In genomic region chr1:122439358-122439757, GRCm38 (mm10) we compare ENCODE assay signal across 10 mouse cellular contexts.
DNase-seq lines count a peak whose midpoint lies in the region; ATAC-seq and TF ChIP-seq lines count a peak whose summit lies in the region.
"Had no signal": no experiment of that assay in that cellular context is flagged by ENCODE, and none has a peak within 500 bp of the region (broad histone marks: within the 10 kb centered on the region; RNA-seq: fewer than 3 reads in every experiment).

No protein-coding gene starts in this region.

- TF ChIP-seq CTCF in liver, adult 2 months (IDR thresholded peaks at IDR 0.05; ENCODE audit: low read depth, low read length): no peak

- H3K4me3 ChIP-seq in liver, adult 2 months (ENCODE audit: insufficient read depth, low read depth, low read length): no peak overlapping the region
- H3K4me3 ChIP-seq in liver, embryonic 11.5 days (ENCODE audit: low read depth, low read length): no peak overlapping the region
- no peak overlapping the region for H3K4me3 ChIP-seq in limb, embryonic 10.5 days
- H3K4me3 ChIP-seq: lung, embryonic 15.5 days had no signal

- no peaks in the 10 kb centered on the region for H3K9me3 ChIP-seq in liver, embryonic 11.5 days (ENCODE audit: control insufficient read depth, low read length)
- H3K9me3 ChIP-seq in limb, embryonic 10.5 days (replicated peaks): no peaks in the 10 kb centered on the region
- H3K9me3 ChIP-seq: lung, embryonic 15.5 days had no signal

- no peak overlapping the region for H3K4me2 ChIP-seq in liver, embryonic 11.5 days
- H3K4me2 ChIP-seq: lung, embryonic 15.5 days had no signal

- 57% methylated on average over 3 of the region's 3 CpGs for WGBS in liver, adult 2 months
- 50% methylated on average over 3 of the region's 3 CpGs for WGBS in liver, embryonic 11.5 days
- WGBS in limb, embryonic 10.5 days: 66% methylated on average over 3 of the region's 3 CpGs

- H3K9ac ChIP-seq in liver, adult 2 months (ENCODE audit: low read depth, low read length): no peak overlapping the region
- no peak overlapping the region for H3K9ac ChIP-seq in liver, embryonic 11.5 days (ENCODE audit: low read depth, low read length)
- H3K9ac ChIP-seq: lung, embryonic 15.5 days had no signal

- no peaks in the 10 kb centered on the region for H3K79me2 ChIP-seq in liver, adult 2 months (ENCODE audit: control insufficient read depth, insufficient read depth, low read length)

- H3K27me3 ChIP-seq in liver, adult 2 months (ENCODE audit: control insufficient read depth, insufficient read depth, low read length): no peaks in the 10 kb centered on the region
- H3K27me3 ChIP-seq in liver, embryonic 11.5 days (replicated peaks; ENCODE audit: control insufficient read depth, insufficient read depth, low read length): no peaks in the 10 kb centered on the region
- no peaks in the 10 kb centered on the region for H3K27me3 ChIP-seq in limb, embryonic 10.5 days (ENCODE audit: low read depth, poor library complexity, severe bottlenecking)
- H3K27me3 ChIP-seq: lung, embryonic 15.5 days had no signal

- TF ChIP-seq POLR2A in liver, adult 2 months (IDR thresholded peaks at IDR 0.05; ENCODE audit: extremely low read depth, insufficient read depth, low read length): no peak

- no peak overlapping the region for H3K27ac ChIP-seq in liver, adult 2 months (replicated peaks; ENCODE audit: insufficient read depth, low read depth, low read length)
- H3K27ac ChIP-seq in liver, embryonic 11.5 days (ENCODE audit: low read depth, low read length): no peak overlapping the region
- no peak overlapping the region for H3K27ac ChIP-seq in limb, embryonic 10.5 days
- H3K27ac ChIP-seq: lung, embryonic 15.5 days had no signal

- H3K36me3 ChIP-seq in liver, adult 2 months (ENCODE audit: control insufficient read depth, insufficient read depth, low read length): no peaks in the 10 kb centered on the region
- H3K36me3 ChIP-seq in liver, embryonic 11.5 days (ENCODE audit: control insufficient read depth, insufficient read depth, low read length): no peaks in the 10 kb centered on the region
- H3K36me3 ChIP-seq in limb, embryonic 10.5 days: no peaks in the 10 kb centered on the region
- H3K36me3 ChIP-seq: lung, embryonic 15.5 days had no signal

- ATAC-seq in liver, embryonic 11.5 days (replicated peaks; ENCODE audit: low FRiP score): no peak
- no peak for ATAC-seq in megakaryocyte-erythroid progenitor cell, adult 5-6 weeks (replicated peaks; ENCODE audit: low FRiP score, low TSS enrichment, poor library complexity, severe bottlenecking)

- DNase-seq in cerebellum, postnatal 14 days: peak; percentile 37 to 55
- DNase-seq in cerebellum, postnatal 36 days: no peak
- DNase-seq in liver, adult 2 months (ENCODE audit: extremely low read depth, low read depth, low spot score): peak; percentile 17
- no peak for DNase-seq in liver, embryonic 11.5 days (ENCODE audit: low spot score)
- peak; percentile 31 for DNase-seq in WW6 (ENCODE audit: low read depth, low spot score)
- DNase-seq in limb, embryonic 10.5 days (ENCODE audit: low spot score): peak; percentile 31
- no peak for DNase-seq in yolk sac, embryonic 10.5 days (ENCODE audit: low spot score)
- DNase-seq: cerebellum, adult 8-10 months had no signal

- H3K4me1 ChIP-seq in liver, adult 2 months (ENCODE audit: control insufficient read depth, insufficient read depth, low read length): no peaks in the 10 kb centered on the region
- no peaks in the 10 kb centered on the region for H3K4me1 ChIP-seq in liver, embryonic 11.5 days (replicated peaks; ENCODE audit: control insufficient read depth, insufficient read depth, low read length)
- no peaks in the 10 kb centered on the region for H3K4me1 ChIP-seq in limb, embryonic 10.5 days
- H3K4me1 ChIP-seq: lung, embryonic 15.5 days had no signal

Comparison
In these comparisons a context has a peak if more than half of its experiments do, and no peak if none do; other contexts are left out.
1. DNase-seq: peak in cerebellum, postnatal 14 days (2 of 2), liver, adult 2 months (single experiment), WW6 (single experiment) and limb, embryonic 10.5 days (single experiment); none in cerebellum, postnatal 36 days (0 of 2), liver, embryonic 11.5 days (single experiment) and yolk sac, embryonic 10.5 days (single experiment).